Mouse (Mus musculus): ENCODE measurements around the gene Uhrf1bp1.
"Not testable (repeated sequence)": the region's sequence is repeated elsewhere in the genome, so short reads cannot be mapped to it uniquely, and the experiment has no call there.

Uhrf1bp1 gene

DNA sequence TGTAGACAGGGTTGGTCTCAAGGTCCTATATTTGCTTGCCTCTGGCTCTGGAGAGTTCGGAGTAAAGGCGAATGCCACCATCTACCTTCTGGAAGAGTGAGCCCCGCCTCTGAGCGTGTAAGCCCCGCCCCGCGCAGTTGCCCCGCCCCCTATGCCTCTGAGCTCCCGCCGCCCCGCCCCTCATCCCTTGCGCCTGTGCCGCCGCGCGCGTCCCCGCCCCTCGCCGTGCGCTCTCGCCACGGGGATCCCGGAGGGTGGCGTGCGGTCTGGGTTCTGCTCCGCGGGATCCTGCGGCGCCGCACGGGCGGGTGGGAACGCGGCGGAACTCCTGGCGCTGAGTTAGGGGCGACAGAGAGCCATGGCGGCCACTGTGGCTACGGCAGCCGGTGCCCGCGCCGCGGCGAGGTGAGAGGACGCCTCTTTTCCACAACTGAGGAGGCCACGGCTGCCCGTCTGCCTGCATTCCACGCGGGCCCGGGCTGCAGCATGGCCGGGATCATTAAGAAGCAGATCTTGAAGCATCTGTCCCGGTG lies at the start of gene Uhrf1bp1:
Gene Uhrf1bp1 (plus strand): TSS at position 177 of the 533 bp plus-strand sequence.
- peak; percentile 90 for DNase-seq

DNA sequence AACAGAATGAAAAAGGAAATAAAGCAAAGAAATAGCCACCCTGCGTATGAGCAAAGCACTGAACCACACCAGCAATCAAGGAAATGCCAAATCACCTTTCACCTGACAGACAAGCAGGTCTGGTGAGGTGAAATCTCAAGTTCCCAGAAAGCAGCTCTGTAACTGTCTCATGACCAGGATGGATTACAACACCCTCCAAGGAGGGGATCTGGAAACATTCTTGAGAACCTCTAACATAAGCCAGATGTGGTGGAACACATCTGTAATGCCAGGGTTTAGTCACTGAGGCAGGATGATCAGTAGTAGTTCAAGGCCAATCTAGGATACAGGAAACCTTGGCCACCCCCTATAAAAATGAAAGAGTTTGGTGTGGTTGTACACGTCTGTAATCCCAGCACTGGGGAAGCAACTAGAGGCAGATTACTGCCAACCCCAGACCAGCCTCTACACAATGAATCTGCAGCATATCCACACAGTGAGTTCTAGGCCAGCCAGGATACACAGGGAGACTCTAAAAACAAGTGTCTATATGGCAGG lies 48.6 kb upstream of the Uhrf1bp1 start:
- no peak for DNase-seq

DNA sequence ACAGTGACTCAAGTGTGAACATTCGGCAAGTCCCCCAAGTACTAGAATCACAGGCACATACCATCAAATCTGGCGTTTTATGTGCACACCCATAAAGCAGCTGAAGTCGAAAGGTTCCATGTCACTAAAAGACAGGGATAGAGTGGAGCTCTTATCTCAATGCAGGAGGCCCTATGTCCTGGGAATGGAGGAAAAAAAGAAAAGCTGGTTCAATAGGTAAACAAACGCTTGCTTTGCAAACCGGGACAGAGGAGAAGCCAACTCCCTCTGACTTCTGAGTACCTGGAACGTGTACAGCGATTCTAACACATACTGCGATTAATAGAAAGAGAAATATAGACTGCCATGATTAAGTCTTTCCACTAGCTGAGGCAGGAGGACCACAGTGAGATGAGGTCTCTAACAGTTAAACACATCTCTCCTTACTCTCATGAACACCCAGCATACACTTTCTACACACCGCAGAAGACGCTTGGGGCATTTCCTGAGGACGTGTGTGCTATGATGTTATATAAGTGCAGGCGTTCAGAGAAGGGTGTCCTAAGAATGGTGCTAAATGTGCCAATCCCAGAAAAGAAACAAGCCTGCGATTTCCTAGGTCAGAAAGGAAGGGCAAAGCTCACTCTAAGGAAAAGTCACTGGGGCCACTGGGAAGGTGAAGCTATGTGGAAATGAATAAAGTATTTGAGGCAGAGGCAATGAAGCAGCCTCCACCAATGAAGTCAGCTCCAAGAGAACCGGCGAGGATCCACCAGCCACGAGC lies 45.5 kb upstream of the Uhrf1bp1 start:
- DNase-seq: no peak

DNA sequence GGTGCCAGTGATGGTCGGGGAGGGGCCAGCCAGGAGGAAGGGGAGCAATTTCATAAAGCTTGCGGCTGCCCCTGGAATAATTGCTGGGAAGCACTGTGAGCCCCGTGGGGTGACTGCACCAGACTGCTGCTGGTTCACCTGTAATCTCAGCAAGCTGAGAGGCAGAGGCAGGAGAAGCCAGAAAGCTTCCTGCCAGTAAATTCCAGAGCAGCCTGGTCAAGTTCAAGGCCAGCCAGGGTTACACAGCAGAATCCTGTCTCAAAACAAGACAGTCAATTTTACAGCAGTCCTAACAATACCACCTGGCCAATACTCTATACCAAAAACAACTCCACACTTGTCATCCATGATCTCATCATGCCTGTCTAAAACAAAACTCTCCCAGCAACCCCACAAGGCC lies 44.3 kb upstream of the Uhrf1bp1 start:
- no peak for DNase-seq

DNA sequence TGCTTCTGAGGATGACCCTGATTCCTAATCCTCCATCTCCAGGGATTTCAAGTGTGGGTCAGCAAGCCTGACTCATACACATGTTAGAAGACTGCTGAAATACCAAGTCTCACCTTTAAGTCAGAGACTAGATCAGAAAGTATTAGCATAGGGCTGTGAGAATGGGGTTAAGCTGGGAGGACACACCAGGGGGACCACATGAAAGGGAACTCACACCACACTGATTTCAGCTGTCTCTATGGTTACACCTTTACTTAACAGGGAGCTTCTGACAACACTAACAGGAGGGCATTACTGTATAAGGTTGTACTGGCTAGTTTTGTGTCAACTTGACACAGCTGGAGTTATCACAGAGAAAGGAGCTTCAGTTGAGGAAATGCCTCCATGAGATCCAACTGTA lies 41.6 kb upstream of the Uhrf1bp1 start:
- no peak for DNase-seq

DNA sequence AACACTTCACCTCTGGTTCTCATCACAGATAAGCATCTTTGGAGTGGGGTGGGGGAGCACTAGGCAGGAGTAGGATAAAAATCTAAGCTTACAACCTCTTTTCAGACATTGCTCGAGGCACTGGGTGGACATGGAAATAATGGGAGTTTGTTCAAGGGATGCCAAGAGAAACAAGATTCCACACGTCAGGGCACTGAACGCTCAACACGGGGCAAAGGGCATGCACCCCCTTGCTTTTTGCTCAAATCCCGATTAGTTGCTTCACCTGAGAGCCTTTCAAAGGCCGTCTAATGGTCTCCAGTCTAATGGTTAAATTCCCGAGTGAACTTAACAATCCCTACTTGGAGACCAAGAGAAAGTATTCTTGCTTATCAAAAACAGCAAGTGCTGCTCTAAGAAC lies 37.2 kb upstream of the Uhrf1bp1 start:
- no peak for DNase-seq

DNA sequence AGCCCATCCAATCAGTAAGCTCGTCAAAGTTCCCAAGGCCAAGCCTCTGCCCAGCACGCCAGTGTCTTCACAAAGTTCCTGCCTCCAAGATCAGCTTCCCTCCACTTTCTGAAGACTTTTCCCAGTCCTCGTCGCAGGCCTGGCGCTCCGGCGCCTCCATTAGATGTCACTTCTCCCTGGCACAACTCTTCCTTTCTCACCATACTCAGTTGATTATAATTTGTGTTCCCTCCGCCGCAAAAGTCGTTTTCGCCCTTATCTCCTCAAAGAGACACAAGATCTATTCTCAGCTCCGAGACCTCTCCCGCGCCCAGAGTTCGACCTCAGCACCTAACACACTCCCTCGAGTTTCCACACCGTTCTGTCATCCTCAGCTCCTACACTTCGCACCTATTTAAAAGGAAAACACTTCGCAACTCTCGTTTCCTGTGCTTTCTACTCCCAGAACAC lies 36.7 kb upstream of the Uhrf1bp1 start:
- peak; percentile 36 for DNase-seq

DNA sequence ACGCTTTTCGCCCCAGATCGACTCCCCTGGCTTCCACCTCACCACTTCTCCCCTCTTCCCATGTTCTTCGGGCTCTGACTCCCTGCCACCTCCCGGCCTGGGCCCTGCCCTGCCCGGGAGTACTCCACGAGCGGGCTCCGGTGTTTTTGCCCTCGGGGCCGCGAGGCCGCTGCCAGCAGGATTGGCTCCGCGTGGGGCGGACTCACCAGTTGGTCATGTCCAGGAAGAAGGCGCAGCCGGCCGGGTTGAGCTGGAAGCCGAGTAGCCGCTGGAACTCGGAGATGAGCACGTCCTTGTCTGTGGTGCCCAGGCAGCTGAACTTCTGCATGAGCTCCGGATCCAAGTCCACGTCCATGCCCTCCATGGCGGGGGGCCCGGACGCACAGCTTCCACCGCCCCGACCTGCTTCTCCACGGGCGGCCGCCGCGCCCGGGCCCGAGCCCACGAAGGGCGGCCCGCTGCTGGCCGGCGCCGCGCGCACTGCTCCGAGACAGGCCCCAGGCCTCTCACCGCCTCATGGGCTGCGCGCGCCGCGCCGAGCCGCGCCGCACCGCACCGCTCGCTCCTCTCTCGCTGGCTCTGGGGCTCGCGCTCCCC lies 36.2 kb upstream of the Uhrf1bp1 start:
- no peak for DNase-seq

DNA sequence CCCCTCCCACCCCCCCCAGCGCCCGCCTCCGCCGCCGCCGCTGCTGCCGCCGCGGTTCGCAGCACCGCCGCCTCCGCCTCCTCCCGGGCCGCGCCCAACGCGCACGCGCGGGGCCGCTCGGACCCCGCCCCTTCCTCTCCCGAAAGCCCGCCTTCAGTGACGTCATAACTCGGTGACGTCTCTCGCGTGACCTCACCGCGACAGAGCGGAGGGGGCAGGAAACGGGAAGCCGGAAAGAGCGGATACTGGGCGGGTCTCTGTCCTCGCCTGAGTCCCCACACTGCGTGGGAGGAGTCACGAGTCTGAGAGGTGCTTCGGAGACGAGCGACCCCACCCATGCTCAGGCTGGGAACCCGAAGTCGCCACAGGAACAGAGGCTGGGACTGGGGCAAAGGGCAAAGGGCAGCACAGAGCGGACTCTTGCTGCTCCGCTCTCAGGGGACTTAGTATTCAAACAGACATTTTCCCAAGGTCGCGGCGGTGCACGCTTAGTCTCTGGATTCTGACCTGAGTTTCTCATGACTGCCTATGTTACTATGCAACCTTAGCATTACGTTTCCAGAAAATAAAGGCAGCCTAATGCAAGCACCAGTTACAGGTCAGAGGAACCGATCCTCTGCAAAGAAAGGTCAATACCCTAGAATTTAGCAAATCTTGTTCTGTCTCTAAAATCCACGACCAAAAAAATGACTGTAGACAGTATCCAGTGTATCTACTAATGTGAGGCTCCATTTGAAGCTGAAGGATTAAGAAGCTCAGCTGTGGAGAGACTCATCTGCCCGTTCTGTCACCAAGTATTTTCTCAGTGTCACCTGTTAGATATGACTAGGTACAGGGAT lies 35.5 kb upstream of the Uhrf1bp1 start, which contains the start of gene D17Wsu92e:
Gene D17Wsu92e (minus strand): TSS at position 81 of the 839 bp plus-strand sequence.
- DNase-seq: peak; percentile 99

DNA sequence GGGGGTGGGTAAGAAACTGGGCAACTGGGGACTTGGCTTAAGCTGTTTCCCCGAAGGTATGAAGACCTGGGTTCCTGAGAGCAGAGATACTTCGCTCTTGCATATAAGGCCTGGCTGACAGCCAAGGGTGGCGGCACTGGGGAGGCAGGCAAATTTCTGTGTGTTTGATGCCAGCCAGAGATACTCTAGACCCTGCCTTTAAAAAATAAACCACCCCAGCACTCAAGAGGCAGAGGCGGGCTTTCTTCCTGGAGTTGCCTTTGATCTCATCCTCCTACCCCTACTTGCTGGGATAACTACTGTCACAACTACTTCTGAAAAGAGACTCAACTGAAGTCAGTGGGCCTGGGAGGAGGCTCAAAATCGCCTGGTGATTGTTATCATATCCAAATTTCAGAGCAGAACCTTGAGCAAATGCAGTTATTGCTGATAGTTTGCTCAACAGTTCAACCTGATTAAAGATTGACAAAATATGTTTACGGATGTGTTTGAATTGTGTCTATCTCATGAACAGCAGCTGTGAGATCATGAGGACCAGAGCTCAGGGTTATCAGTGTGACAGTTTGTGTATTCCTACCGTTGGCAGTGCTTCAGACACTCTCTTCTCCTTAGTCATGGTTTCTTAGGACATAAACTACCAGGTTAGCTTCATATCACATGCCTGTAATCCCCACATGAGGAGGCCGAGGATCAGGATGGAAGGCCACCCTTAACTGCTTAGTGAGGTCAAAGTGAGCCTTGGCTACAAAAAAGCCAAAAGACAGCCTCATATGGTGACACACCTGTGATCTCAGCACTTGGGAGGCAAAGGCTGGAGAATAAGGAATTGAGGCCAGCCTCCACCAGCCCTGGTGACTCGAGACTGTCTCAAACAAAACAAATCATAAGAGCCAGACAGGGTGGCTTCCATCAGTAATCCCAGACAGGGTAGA lies 34.6 kb upstream of the Uhrf1bp1 start:
- DNase-seq: peak; percentile 40

DNA sequence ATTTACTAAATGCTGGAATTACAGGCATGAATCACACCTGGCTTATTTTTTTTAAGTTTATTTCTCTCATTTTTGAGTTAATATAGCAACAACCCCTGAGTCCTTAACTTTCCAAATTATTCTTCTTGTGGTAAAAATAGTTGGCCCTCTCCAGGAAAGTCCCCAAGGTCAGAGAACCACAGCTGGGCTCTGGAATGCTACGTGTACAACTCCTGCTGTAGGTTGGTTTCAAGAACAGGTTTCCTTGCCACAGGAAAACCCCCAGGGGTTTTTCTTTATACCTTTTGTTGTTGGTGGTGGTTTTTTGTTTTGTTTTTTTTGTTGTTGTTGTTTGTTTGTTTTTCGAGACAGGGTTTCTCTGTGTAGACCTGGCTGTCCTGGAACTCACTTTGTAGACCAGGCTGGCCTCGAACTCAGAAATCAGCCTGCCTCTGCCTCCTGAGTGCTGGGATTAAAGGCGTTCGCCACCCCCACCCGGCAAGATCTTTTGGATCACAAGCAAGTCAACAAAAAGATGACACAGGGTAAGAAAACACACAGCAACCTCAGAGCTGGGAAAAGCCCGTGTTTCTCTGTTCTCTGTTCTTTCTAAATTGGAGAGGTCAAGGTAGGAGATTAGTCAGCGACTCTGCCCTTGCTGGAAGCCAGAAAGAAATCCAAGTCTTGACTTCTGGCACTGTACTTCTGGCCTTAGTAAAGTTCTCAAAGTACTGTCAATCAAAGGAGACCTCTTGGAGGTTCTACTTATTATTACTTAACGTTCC lies 32.9 kb upstream of the Uhrf1bp1 start:
- DNase-seq: no peak

DNA sequence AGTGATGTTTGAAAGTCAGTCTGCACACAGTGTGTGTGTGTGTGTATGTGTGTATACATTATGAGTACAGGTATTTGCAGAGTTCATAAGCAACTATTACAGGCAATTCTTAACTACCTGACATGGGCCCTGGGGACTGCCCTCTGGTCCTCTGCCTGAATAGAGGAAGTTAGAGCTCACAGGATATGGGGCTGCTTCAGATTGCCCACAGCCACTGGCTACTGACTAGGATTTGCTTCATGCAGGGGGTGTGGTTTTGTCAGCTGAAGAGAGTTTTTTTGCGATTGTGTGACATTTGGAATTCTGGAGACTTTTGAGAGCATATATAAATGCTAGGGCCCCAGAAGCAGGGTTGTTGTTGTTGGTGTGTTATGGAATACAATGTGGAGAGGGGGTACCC lies 31.3 kb upstream of the Uhrf1bp1 start:
- no peak for DNase-seq

DNA sequence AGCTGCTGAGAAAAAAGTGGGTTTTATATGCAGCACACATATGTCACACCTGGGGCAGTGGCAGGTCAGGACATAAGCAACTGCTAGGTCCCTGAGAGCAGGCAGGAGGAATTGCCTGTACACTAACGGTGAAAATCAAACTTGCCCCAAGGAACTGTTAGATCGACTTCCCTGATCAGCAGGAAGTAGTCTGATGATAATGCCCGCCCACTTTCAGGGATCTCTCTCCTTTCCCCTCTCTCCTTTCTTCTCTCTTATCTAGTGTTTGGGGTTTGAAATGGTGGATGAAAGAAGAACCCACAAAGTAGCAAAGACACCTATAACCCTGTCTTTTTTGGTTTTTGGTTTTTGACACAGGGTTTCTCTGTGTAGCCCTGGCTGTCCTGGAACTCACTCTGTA lies 30.7 kb upstream of the Uhrf1bp1 start:
- peak; percentile 21 for DNase-seq

DNA sequence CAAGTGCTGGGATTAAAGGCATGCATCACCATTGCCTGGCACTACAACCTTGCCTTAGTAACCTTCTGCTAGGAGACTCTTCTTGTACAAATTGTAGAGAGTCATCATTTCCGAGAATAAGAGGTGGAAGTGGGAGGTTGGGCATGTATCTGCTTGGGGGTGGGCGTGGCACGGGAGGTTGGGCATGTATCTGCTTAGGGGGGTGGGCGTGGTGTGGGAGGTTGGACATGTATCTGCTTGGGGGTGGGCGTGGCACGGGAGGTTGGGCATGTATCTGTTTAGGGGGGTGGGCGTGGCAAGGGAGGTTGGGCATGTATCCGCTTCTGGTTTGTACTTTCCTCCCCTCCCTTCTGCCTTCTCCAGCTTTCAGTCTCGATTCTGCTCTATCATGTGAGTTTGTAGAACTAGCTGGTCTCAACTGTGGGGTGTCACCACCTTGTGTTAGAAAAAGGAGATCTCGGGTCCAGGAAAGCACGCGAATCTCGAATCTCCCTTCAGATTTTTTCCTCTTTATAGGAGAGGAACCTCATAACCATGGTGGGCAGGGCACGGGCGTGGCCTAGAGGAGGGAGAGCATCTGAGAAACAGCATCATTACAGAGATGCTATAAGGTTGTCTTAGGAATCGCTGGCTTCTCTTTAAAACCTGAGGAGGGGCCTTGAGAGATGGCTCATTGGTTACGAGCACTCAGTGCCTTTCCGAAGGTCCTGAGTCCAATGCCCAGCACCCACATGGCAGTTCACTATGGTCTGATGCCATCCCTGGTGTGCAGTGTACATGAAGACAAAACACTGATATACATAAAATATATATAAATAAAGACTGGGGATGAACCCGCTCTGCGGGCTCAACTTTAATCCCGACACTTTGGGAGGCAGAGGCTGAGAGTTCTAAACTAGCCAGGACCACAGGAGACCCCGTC lies 30.0 kb upstream of the Uhrf1bp1 start:
- peak; percentile 88 for DNase-seq

DNA sequence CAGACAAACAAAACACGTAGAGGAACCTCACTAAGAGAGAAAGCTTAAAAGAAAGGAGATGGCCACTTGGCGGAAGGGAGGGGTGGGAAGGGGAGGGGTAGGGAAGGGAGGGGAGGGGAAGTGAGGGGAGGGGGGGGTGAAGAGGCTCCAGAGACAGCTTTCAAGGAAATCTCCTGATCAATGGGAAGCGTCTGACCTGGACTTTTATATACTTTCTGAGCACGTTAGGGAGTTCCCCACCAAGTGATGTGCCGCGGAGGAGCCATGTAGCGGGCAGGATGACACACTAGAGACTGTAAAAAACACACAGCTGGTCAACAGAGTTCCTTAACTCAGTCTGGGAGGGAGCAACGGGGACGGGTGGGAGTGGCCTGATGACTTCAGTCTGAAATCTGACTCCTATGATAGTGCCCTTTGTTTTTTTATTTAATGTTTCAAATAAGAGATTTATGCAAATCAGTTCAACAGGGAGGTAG lies 29.3 kb upstream of the Uhrf1bp1 start:
- DNase-seq: peak; percentile 43

DNA sequence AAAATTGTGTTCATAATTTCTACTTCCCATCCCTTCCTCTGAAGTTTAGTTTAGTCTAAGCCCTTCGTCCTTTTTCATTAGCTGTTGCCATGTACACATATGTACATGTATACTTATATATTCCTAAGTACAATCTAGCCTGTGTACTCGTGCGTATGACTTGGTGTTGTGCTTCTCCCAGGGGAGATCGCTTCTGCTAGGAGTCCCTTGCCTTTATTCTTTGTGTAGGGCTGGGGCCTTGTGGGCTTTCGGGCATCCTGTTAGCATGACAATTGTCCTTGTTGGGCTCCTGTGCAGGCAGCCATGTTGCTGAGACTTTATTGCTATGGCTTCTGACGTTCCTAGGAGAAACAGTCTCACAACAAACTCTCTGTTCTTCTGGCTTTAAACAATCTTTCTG lies 28.7 kb upstream of the Uhrf1bp1 start:
- DNase-seq: no peak

DNA sequence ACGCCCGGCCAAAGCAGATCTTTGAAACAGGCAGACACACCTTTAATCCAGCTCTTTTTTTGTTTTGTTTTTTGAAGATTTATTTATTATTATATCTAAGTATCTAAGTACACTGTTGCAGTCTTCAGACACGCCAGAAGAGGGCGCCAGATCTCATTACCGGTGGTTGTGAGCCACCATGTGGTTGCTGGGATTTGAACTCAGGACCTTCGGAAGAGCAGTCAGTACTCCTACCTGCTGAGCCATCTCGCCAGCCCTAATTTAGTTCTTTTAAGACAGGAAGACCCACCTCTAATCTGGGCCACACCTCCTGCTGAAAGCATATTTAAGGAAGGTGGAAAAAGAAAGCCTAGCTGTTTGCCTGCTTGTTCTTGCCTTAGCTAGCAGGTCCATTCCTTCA lies 25.8 kb upstream of the Uhrf1bp1 start:
- DNase-seq: peak; percentile 65

DNA sequence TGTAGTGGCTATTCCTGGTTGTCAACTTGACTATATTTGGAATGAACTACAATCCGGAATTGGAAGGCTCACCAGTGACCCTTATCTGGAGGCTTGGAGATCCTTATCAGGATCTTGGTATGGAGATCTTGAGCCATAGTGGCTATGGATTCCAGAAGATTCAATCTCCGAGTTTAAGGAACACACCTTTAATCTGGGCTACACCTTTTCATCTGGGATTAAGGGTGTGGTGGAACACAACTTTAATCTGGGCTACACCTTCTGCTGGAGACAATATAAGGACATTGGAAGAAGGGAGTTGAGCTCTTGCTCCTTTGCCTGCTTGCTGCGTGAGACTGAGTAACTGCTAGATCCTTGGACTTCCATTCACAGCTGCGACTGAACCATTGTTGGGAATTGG lies 18.4 kb upstream of the Uhrf1bp1 start, which contains the start of gene Snrpc:
Gene Snrpc (plus strand): TSS at position 301 of the 400 bp plus-strand sequence.
- not testable (repeated sequence) for DNase-seq

DNA sequence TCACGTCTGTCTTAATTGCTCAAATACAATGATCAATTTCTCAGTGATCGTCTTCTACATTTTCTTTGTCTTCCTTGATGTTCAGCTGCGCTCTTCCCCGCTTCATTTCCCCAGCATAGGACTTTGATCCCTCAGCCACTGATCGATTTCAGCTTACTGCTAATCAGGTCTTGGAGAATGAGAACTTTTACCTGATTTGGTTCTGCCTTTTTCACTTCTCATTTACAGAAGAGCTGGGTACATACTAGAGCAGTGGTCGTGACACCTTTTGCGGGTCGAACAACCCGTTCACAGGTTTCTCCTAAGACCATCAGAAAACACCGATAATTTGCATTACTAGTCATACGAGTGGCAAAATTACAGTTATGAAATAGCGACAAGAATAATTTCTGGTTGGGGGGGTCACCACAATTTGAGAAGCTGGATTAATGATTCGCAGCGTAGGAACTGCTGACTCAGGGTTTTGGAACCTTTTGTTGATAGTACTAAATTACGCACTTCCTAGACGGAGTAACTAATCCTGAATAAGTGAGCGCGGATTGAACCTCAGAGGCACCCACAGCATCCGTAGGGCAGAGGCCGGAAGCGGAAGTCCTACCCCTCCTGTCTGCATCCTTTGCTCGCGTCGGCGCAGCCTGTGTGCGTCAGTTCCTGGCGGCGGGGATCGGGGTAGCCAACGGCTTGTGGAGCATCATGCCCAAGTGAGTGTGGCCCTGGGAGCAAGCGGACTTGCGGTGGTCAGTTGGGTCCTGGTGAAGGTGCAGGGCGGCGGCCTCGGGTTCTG lies 16.6 kb upstream of the Uhrf1bp1 start:
- peak; percentile 91 for DNase-seq
